Mouse (Mus musculus): ENCODE data around the gene Lipc. TPM values are rescaled to one million over a fixed set of nuclear protein-coding genes. Genes with fewer than 3 reads are reported as not detected.

Lipc gene
- polyA plus RNA-seq, 1 experiment from 2014 or later: not detected

GRCm38 (mm10) chr9:70949336-70949735 is 2.7 kb downstream of the Lipc start:
- Histone ChIP-seq H3K9me3 (no peaks in the 10 kb centered on the region), H3K36me3 (no peaks in the 10 kb centered on the region), H3K27ac (replicated peaks) (no peak overlapping the region), H3K9ac (no peak overlapping the region), H3K4me1 (replicated peaks) (peaks cover 3% of the 10 kb centered on the region; the same call in 1 of the 2 replicates), H3K4me2 (no peak overlapping the region), H3K27me3 (no peaks in the 10 kb centered on the region), H3K4me3 (no peak overlapping the region)
- ATAC-seq (ENCODE audit: low FRiP score, low read depth): no peak
- 79% methylated on average over 8 of the region's 8 CpGs for WGBS

GRCm38 (mm10) chr9:70947312-70947711 is 4.7 kb downstream of the Lipc start:
- Histone ChIP-seq H3K9ac (no peak overlapping the region), H3K4me1 (replicated peaks) (peaks cover 3% of the 10 kb centered on the region; the same call in 1 of the 2 replicates), H3K9me3 (no peaks in the 10 kb centered on the region), H3K27ac (replicated peaks) (no peak overlapping the region), H3K4me3 (no peak overlapping the region), H3K27me3 (no peaks in the 10 kb centered on the region), H3K4me2 (no peak overlapping the region), H3K36me3 (no peaks in the 10 kb centered on the region)
- WGBS: 85% methylated on average over 5 of the region's 5 CpGs
- ATAC-seq (ENCODE audit: low FRiP score, low read depth): no peak

GRCm38 (mm10) chr9:70942686-70943333 is 9.2 kb downstream of the Lipc start:
- H3K36me3 ChIP-seq: no peaks in the 10 kb centered on the region
- H3K4me3 ChIP-seq: no peak overlapping the region
- H3K27me3 ChIP-seq: no peaks in the 10 kb centered on the region
- H3K27ac ChIP-seq (replicated peaks): no peak overlapping the region
- H3K9me3 ChIP-seq: no peaks in the 10 kb centered on the region
- 85% methylated on average over 9 of the region's 9 CpGs for WGBS
- no peak overlapping the region for H3K9ac ChIP-seq
- no peaks in the 10 kb centered on the region for H3K4me1 ChIP-seq (replicated peaks)
- no peak overlapping the region for H3K4me2 ChIP-seq
- no peak for ATAC-seq (ENCODE audit: low FRiP score, low read depth)

GRCm38 (mm10) chr9:70939752-70940501 is 12.1 kb downstream of the Lipc start:
- no peak overlapping the region for H3K27ac ChIP-seq (replicated peaks)
- H3K4me3 ChIP-seq: no peak overlapping the region
- WGBS: 74% methylated on average over 8 of the region's 8 CpGs

GRCm38 (mm10) chr9:70938850-70939249 is 13.2 kb downstream of the Lipc start:
- Histone ChIP-seq H3K9ac (no peak overlapping the region), H3K4me1 (replicated peaks) (no peaks in the 10 kb centered on the region), H3K36me3 (no peaks in the 10 kb centered on the region), H3K27ac (replicated peaks) (no peak overlapping the region), H3K9me3 (no peaks in the 10 kb centered on the region), H3K27me3 (no peaks in the 10 kb centered on the region), H3K4me3 (no peak overlapping the region), H3K4me2 (no peak overlapping the region)
- 57% methylated on average over 2 of the region's 2 CpGs for WGBS
- ATAC-seq (ENCODE audit: low FRiP score, low read depth): no peak

More at GRCm38 (mm10) chr9:70939752-70940501, 12.1 kb downstream of the Lipc start:
- no peaks in the 10 kb centered on the region for H3K36me3 ChIP-seq
- no peak overlapping the region for H3K4me2 ChIP-seq
- H3K27me3 ChIP-seq: no peaks in the 10 kb centered on the region
- H3K4me1 ChIP-seq (replicated peaks): no peaks in the 10 kb centered on the region
- H3K9ac ChIP-seq: no peak overlapping the region
- no peak for ATAC-seq (ENCODE audit: low FRiP score, low read depth)
- H3K9me3 ChIP-seq: no peaks in the 10 kb centered on the region

GRCm38 (mm10) chr9:70938134-70938533 is 13.9 kb downstream of the Lipc start:
- 92% methylated on average over 6 of the region's 6 CpGs for WGBS
- ATAC-seq (ENCODE audit: low FRiP score, low read depth): no peak

GRCm38 (mm10) chr9:70934587-70935295 is 17.3 kb downstream of the Lipc start:
- Histone ChIP-seq H3K36me3 (no peaks in the 10 kb centered on the region), H3K4me2 (no peak overlapping the region)
- 45% methylated on average over 8 of the region's 8 CpGs for WGBS

More at GRCm38 (mm10) chr9:70938134-70938533, 13.9 kb downstream of the Lipc start:
- H3K4me1 ChIP-seq (replicated peaks): no peaks in the 10 kb centered on the region
- H3K4me2 ChIP-seq: no peak overlapping the region
- H3K27me3 ChIP-seq: no peaks in the 10 kb centered on the region
- no peaks in the 10 kb centered on the region for H3K36me3 ChIP-seq
- H3K9ac ChIP-seq: no peak overlapping the region
- no peak overlapping the region for H3K4me3 ChIP-seq
- no peaks in the 10 kb centered on the region for H3K9me3 ChIP-seq
- H3K27ac ChIP-seq (replicated peaks): no peak overlapping the region

GRCm38 (mm10) chr9:70930641-70931020 is 21.4 kb downstream of the Lipc start:
- Histone ChIP-seq H3K4me2 (no peak overlapping the region), H3K27me3 (no peaks in the 10 kb centered on the region), H3K36me3 (no peaks in the 10 kb centered on the region), H3K4me1 (replicated peaks) (0 out of 2 replicates have a peak, but pooled peaks cover 5% of the 10 kb centered on the region), H3K4me3 (no peak overlapping the region), H3K9me3 (no peaks in the 10 kb centered on the region), H3K27ac (replicated peaks) (no peak overlapping the region), H3K9ac (no peak overlapping the region)
- 67% methylated on average over 5 of the region's 5 CpGs for whole genome bisulfite sequencing
- no peak for ATAC-seq (ENCODE audit: low FRiP score, low read depth)

More at GRCm38 (mm10) chr9:70934587-70935295, 17.3 kb downstream of the Lipc start:
- Histone ChIP-seq H3K27me3 (no peaks in the 10 kb centered on the region), H3K4me3 (no peak overlapping the region), H3K9me3 (no peaks in the 10 kb centered on the region), H3K9ac (no peak overlapping the region), H3K4me1 (replicated peaks) (0 out of 2 replicates have a peak, but pooled peaks cover 5% of the 10 kb centered on the region), H3K27ac (replicated peaks) (no peak overlapping the region)
- no peak for ATAC-seq (ENCODE audit: low FRiP score, low read depth)

GRCm38 (mm10) chr9:70929840-70930640 is 22.0 kb downstream of the Lipc start:
- Histone ChIP-seq H3K4me3 (no peak overlapping the region), H3K27ac (replicated peaks) (no peak overlapping the region), H3K9ac (no peak overlapping the region), H3K27me3 (no peaks in the 10 kb centered on the region), H3K9me3 (no peaks in the 10 kb centered on the region), H3K36me3 (no peaks in the 10 kb centered on the region), H3K4me2 (no peak overlapping the region), H3K4me1 (replicated peaks) (0 out of 2 replicates have a peak, but pooled peaks cover 5% of the 10 kb centered on the region)
- 56% methylated on average over 15 of the region's 15 CpGs for WGBS
- ATAC-seq (ENCODE audit: low FRiP score, low read depth): no peak

GRCm38 (mm10) chr9:70928472-70928871 is 23.6 kb downstream of the Lipc start:
- 91% methylated on average over 1 of the region's 1 CpGs for WGBS
- no peaks in the 10 kb centered on the region for H3K9me3 ChIP-seq

GRCm38 (mm10) chr9:70927701-70928100 is 24.3 kb downstream of the Lipc start:
- H3K4me3 ChIP-seq: no peak overlapping the region
- no peaks in the 10 kb centered on the region for H3K9me3 ChIP-seq
- no peak for ATAC-seq (ENCODE audit: low FRiP score, low read depth)
- no peak overlapping the region for H3K9ac ChIP-seq
- no peaks in the 10 kb centered on the region for H3K36me3 ChIP-seq
- no peak overlapping the region for H3K4me2 ChIP-seq
- 0 out of 2 replicates have a peak, but pooled peaks cover 5% of the 10 kb centered on the region for H3K4me1 ChIP-seq (replicated peaks)
- H3K27ac ChIP-seq (replicated peaks): no peak overlapping the region
- H3K27me3 ChIP-seq: no peaks in the 10 kb centered on the region

More at GRCm38 (mm10) chr9:70928472-70928871, 23.6 kb downstream of the Lipc start:
- H3K4me1 ChIP-seq (replicated peaks): 0 out of 2 replicates have a peak, but pooled peaks cover 5% of the 10 kb centered on the region
- no peak overlapping the region for H3K4me2 ChIP-seq
- no peak overlapping the region for H3K4me3 ChIP-seq
- H3K36me3 ChIP-seq: no peaks in the 10 kb centered on the region
- no peak overlapping the region for H3K9ac ChIP-seq
- H3K27me3 ChIP-seq: no peaks in the 10 kb centered on the region
- no peak overlapping the region for H3K27ac ChIP-seq (replicated peaks)
- no peak for ATAC-seq (ENCODE audit: low FRiP score, low read depth)
